Mouse (Mus musculus): ENCODE results near the gene 4932438H23Rik. TPM values are rescaled to one million over a fixed set of nuclear protein-coding genes. Genes with fewer than 3 reads are reported as not detected.

The 4932438H23Rik gene
- polyA plus RNA-seq, 1 experiment from 2014 or later = 0.08 TPM

GRCm38 (mm10) chr16:91123821-91124220, 28.9 kb upstream of the 4932438H23Rik start:
- no peak overlapping the region for H3K9ac ChIP-seq

DNA sequence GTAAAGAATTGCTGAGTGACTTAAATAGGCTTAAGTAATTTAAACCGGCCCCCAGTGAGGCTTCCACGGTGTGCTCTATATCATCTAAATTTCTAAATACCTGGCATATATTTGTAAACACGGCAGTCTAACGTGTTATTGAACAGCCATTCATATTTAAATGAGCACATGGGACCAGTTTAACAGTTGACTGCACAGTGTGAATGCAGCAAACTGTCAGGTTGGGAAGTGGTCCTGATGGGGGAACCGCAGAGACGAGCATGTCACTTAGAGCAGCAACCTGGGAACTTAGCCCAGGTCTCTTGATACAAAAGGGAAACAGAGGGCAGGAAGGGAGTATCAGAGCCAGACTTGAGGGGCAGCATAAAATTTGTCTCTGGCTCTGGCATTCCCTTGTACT, 25.0 kb upstream of the 4932438H23Rik start:
- ATAC-seq (replicated peaks; ENCODE audit: low FRiP score) = no peak
- Histone ChIP-seq H3K9me3 (replicated peaks) (no peaks in the 10 kb centered on the region), H3K36me3 (no peaks in the 10 kb centered on the region), H3K9ac (no peak overlapping the region), H3K4me3 (replicated peaks) (no peak overlapping the region), H3K4me2 (no peak overlapping the region), H3K4me1 (no peaks in the 10 kb centered on the region), H3K27ac (no peak overlapping the region), H3K27me3 (0 out of 2 replicates have a peak, but pooled peaks cover 5% of the 10 kb centered on the region)
- 77% methylated on average over 6 of the region's 6 CpGs for WGBS

More at GRCm38 (mm10) chr16:91123821-91124220, 28.9 kb upstream of the 4932438H23Rik start:
- ATAC-seq (replicated peaks; ENCODE audit: low FRiP score) = no peak
- Histone ChIP-seq H3K27me3 (peaks cover 13% of the 10 kb centered on the region), H3K4me3 (replicated peaks) (no peak overlapping the region), H3K4me2 (no peak overlapping the region), H3K36me3 (no peaks in the 10 kb centered on the region), H3K27ac (no peak overlapping the region), H3K9me3 (replicated peaks) (no peaks in the 10 kb centered on the region), H3K4me1 (no peaks in the 10 kb centered on the region)
- WGBS = 86% methylated on average over 1 of the region's 1 CpGs

GRCm38 (mm10) chr16:91116696-91117095, 21.8 kb upstream of the 4932438H23Rik start:
- no peak overlapping the region for H3K4me3 ChIP-seq (replicated peaks)
- H3K27me3 ChIP-seq = 0 out of 2 replicates have a peak, but pooled peaks cover 5% of the 10 kb centered on the region

GRCm38 (mm10) chr16:91116006-91116405, 21.1 kb upstream of the 4932438H23Rik start:
- Histone ChIP-seq H3K9ac (no peak overlapping the region), H3K4me1 (no peaks in the 10 kb centered on the region), H3K4me2 (no peak overlapping the region), H3K27ac (no peak overlapping the region), H3K27me3 (peaks cover 7% of the 10 kb centered on the region; the same call in 1 of the 2 replicates), H3K4me3 (replicated peaks) (no peak overlapping the region), H3K36me3 (no peaks in the 10 kb centered on the region), H3K9me3 (replicated peaks) (no peaks in the 10 kb centered on the region)
- 87% methylated on average over 4 of the region's 4 CpGs for WGBS
- ATAC-seq (replicated peaks; ENCODE audit: low FRiP score) = no peak

More at GRCm38 (mm10) chr16:91116696-91117095, 21.8 kb upstream of the 4932438H23Rik start:
- Histone ChIP-seq H3K4me1 (no peaks in the 10 kb centered on the region), H3K9ac (no peak overlapping the region), H3K27ac (no peak overlapping the region), H3K36me3 (no peaks in the 10 kb centered on the region), H3K4me2 (no peak overlapping the region), H3K9me3 (replicated peaks) (no peaks in the 10 kb centered on the region)
- WGBS = 67% methylated on average over 7 of the region's 7 CpGs
- ATAC-seq (replicated peaks; ENCODE audit: low FRiP score) = no peak

GRCm38 (mm10) chr16:91110999-91111535, 16.1 kb upstream of the 4932438H23Rik start:
- no peak for ATAC-seq (replicated peaks; ENCODE audit: low FRiP score)
- 46% methylated on average over 11 of the region's 11 CpGs for WGBS

GRCm38 (mm10) chr16:91107608-91108007, 12.7 kb upstream of the 4932438H23Rik start:
- WGBS = 72% methylated on average over 11 of the region's 11 CpGs
- Histone ChIP-seq H3K27ac (no peak overlapping the region), H3K4me2 (no peak overlapping the region), H3K36me3 (no peaks in the 10 kb centered on the region), H3K9ac (no peak overlapping the region), H3K4me3 (replicated peaks) (no peak overlapping the region), H3K9me3 (replicated peaks) (no peaks in the 10 kb centered on the region; the same call in 1 of the 2 replicates), H3K4me1 (no peaks in the 10 kb centered on the region), H3K27me3 (peaks cover 54% of the 10 kb centered on the region)
- ATAC-seq (replicated peaks; ENCODE audit: low FRiP score) = no peak

More at GRCm38 (mm10) chr16:91110999-91111535, 16.1 kb upstream of the 4932438H23Rik start:
- peaks cover 26% of the 10 kb centered on the region for H3K27me3 ChIP-seq
- no peaks in the 10 kb centered on the region; the same call in 1 of the 2 replicates for H3K9me3 ChIP-seq (replicated peaks)
- H3K36me3 ChIP-seq = no peaks in the 10 kb centered on the region
- H3K9ac ChIP-seq = no peak overlapping the region
- H3K4me2 ChIP-seq = no peak overlapping the region
- H3K27ac ChIP-seq = no peak overlapping the region
- no peaks in the 10 kb centered on the region for H3K4me1 ChIP-seq
- no peak overlapping the region for H3K4me3 ChIP-seq (replicated peaks)

DNA sequence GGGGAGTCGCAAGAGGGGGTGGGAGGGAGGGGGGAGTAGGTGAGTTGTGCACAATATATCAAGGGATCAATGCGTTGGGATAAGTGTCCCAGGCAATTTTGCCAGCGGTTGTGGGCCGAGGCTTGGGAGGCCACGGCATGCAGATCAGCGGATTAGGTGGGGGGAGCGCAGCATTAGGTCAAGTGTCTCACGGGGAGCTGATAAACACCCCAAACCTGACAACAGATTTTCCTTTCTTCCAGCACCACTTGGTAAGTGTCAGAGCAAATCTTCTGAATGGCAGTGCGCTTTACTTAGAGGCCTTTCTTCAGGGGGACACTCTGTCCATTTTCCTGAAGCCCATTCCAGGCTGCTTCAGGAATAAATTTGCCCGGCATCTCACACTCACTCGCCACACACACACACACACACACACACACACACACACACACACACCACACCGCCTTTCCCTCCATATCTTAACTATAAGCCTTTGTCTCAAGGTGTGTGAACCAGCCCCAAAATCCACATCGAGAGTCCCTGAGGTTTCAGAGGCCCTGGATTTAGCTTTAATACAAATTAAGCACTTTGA, 10.6 kb upstream of the 4932438H23Rik start:
- Histone ChIP-seq H3K9ac (no peak overlapping the region), H3K9me3 (replicated peaks) (no peaks in the 10 kb centered on the region; the same call in 1 of the 2 replicates), H3K36me3 (no peaks in the 10 kb centered on the region), H3K27ac (no peak overlapping the region), H3K4me3 (replicated peaks) (no peak overlapping the region), H3K4me2 (no peak overlapping the region), H3K4me1 (no peaks in the 10 kb centered on the region), H3K27me3 (peaks cover 63% of the 10 kb centered on the region)
- no peak for ATAC-seq (replicated peaks; ENCODE audit: low FRiP score)
- 39% methylated on average over 13 of the region's 13 CpGs for WGBS

GRCm38 (mm10) chr16:91104821-91105480, 10.0 kb upstream of the 4932438H23Rik start:
- Histone ChIP-seq H3K4me1 (no peaks in the 10 kb centered on the region), H3K9me3 (replicated peaks) (no peaks in the 10 kb centered on the region; the same call in 1 of the 2 replicates), H3K4me2 (no peak overlapping the region), H3K9ac (no peak overlapping the region), H3K36me3 (no peaks in the 10 kb centered on the region), H3K4me3 (replicated peaks) (no peak overlapping the region), H3K27me3 (peaks cover 67% of the 10 kb centered on the region), H3K27ac (no peak overlapping the region)
- whole genome bisulfite sequencing = 60% methylated on average over 10 of the region's 10 CpGs
- no peak for ATAC-seq (replicated peaks; ENCODE audit: low FRiP score)

DNA sequence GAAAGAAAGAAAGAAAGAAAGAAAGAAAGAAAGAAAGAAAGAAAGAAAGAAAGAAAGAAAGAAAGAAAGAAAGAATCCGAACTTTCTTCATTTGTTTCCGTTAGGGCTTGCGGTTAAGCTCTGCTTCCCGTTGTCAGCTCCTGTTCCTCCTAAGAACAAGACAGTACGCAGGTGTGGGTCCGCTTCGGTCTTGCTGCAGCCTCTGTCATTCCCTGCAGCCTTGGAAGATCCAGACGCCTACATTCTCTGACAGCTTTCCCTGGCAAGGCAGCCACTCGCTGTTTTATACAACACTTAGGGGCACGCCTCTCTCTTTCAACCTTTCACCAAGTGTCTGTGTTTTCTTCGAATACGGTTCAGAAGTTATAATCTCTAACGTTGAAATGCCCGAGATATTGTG, 8.5 kb upstream of the 4932438H23Rik start:
- H3K36me3 ChIP-seq = no peaks in the 10 kb centered on the region
- ATAC-seq (replicated peaks; ENCODE audit: low FRiP score) = no peak
- H3K4me1 ChIP-seq = no peaks in the 10 kb centered on the region
- H3K9ac ChIP-seq = no peak overlapping the region
- H3K9me3 ChIP-seq (replicated peaks) = no peaks in the 10 kb centered on the region; the same call in 1 of the 2 replicates
- 80% methylated on average over 14 of the region's 14 CpGs for WGBS
- peaks cover 66% of the 10 kb centered on the region for H3K27me3 ChIP-seq
- no peak overlapping the region for H3K4me2 ChIP-seq
- H3K27ac ChIP-seq = no peak overlapping the region
- H3K4me3 ChIP-seq (replicated peaks) = no peak overlapping the region

DNA sequence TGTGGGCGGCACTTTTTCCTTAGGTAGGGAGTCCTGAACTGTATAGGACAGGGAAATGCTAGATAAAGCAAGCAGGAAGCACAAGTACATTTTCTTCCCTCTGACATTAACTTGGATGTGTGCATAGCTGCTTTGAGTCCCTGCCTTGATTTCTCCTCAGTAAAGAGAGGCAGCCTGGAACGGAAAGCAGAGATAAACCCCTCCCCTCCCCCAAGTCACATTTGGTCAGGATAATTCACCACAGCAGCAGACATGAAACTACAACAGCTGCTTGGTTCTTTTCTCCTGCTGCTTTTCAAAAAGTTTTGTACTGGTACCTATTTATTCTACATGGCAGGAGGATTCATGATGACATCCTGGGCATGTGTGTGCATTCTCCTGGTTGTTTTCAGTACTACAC, 5.6 kb upstream of the 4932438H23Rik start:
- Histone ChIP-seq H3K9me3 (replicated peaks) (no peaks in the 10 kb centered on the region), H3K4me2 (no peak overlapping the region), H3K4me3 (replicated peaks) (no peak overlapping the region), H3K27me3 (peaks cover 53% of the 10 kb centered on the region), H3K36me3 (no peaks in the 10 kb centered on the region), H3K27ac (no peak overlapping the region), H3K4me1 (no peaks in the 10 kb centered on the region), H3K9ac (no peak overlapping the region)
- WGBS = 53% methylated on average over 2 of the region's 2 CpGs
- no peak for ATAC-seq (replicated peaks; ENCODE audit: low FRiP score)

DNA sequence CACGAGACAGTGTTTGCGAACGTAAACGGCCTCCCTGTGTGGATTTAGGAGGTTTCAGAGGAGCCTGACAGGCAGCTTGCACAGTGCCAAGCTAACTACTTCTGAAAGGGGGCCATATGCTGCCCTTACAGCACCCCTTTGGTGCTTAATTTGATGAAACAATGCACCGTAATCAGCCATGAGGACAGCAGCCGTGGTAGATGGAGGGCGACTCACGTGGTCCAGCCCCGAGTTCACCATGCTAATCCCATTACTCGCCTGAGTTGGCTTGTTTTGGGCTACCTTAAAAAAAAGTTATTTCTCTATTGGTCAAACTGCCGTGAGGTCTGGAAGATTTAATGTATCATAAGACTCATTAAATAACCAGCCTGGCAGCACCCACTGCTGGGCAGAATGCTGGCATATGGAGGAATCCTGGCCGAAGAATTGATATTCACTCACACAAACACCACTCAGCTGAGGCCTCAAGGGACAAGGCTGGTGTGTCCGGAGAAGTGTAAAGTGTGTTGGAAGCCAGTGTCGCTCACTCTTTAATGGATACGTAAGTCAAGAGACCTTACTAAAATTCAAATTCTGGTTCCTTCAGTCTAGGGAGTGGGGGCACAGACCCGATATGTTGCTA, 4.6 kb upstream of the 4932438H23Rik start:
- H3K9ac ChIP-seq = no peak overlapping the region
- no peak overlapping the region for H3K4me3 ChIP-seq (replicated peaks)
- peaks cover 44% of the 10 kb centered on the region for H3K27me3 ChIP-seq
- H3K36me3 ChIP-seq = no peaks in the 10 kb centered on the region
- no peak overlapping the region for H3K27ac ChIP-seq
- no peak overlapping the region for H3K4me2 ChIP-seq
- no peaks in the 10 kb centered on the region for H3K9me3 ChIP-seq (replicated peaks)
- H3K4me1 ChIP-seq = no peaks in the 10 kb centered on the region
- ATAC-seq (replicated peaks; ENCODE audit: low FRiP score) = no peak
- 71% methylated on average over 16 of the region's 16 CpGs for WGBS

DNA sequence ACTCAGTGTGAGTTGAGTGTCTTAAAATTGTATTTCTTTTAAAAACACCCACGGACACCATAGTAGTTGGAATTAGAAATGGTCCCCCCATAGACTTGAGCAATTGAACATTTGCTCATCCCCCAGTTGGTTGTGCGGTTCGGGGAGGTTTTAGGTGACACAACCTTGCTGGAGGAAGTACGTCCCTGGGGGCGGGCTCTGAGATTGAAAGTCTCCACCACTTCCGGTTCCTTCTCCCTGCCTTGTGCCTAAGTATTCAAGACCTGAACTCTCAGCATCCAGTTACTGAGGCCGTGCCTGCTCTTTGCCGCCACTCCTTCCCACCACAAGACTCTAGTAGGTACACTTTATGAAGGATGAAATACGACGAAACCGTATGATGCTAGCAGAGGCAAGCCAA, 2.9 kb upstream of the 4932438H23Rik start:
- 86% methylated on average over 11 of the region's 11 CpGs for WGBS
- Histone ChIP-seq H3K9ac (no peak overlapping the region), H3K4me2 (no peak overlapping the region), H3K36me3 (no peaks in the 10 kb centered on the region), H3K4me1 (no peaks in the 10 kb centered on the region), H3K27me3 (peaks cover 32% of the 10 kb centered on the region), H3K4me3 (replicated peaks) (no peak overlapping the region), H3K27ac (no peak overlapping the region), H3K9me3 (replicated peaks) (no peaks in the 10 kb centered on the region)
- no peak for ATAC-seq (replicated peaks; ENCODE audit: low FRiP score)
